Mouse (Mus musculus): Measurements from ENCODE around the gene Arhgap23.

DNA sequence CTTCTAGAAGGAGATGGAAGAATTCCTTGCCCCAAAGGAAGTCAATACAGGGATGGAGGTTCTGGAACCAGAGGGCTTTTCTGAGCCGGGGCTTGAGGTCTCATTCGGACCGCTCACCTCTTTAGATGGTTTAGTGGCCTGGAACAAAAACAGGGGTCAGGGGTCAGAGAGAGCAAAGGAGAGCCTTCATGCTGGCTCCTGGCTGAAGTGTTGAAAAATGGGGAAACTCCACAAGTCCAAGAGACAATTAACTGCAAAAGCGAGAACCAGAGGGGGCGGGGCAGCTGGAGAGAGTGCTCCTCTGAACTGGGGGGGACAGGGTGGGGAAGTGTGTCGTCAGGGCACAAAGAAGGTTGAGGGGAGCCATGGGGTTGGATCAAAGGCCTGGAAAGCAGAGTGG lies 97.2 kb downstream of the Arhgap23 start:
- TF ChIP-seq CTCF (IDR thresholded peaks at IDR 0.05; ENCODE audit: borderline replicate concordance, insufficient read depth, low read depth, low read length), result no peak
- no peak for TF ChIP-seq POLR2A (IDR thresholded peaks at IDR 0.05; ENCODE audit: borderline replicate concordance, insufficient read depth, low read length)

Data from cerebellum, adult 2 months (tissue).